Mouse (Mus musculus): Measurements from ENCODE around the gene Reep1.

Reep1 gene

GRCm38 (mm10) chr6:71737202-71737601 lies 29.8 kb downstream of the Reep1 start:
- DNase-seq (ENCODE audit: low read depth, low spot score): no peak

DNA sequence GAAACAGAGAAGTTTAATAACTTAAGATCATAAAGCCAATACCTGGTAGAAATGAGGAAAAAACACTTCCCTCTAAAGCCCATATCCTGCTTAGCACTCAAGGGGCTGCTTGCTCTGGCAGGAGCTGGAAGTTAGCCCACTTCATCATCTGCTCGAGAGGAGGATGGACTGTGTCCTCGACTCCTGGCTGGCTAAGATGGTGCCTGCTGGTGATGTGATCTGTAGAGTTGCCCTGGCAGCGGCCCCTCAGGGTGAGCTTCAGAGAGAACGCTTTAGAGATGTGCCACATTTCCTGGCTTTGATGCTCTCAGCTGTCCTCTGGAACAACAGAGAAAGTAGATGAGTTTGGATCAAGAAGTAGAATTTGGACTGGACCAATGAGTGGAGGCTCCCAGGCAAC lies 31.2 kb downstream of the Reep1 start:
- DNase-seq (ENCODE audit: low read depth, low spot score): no peak

- DNase-seq (ENCODE audit: low read depth, low spot score): peak; percentile 25
Measured at GRCm38 (mm10) chr6:71740921-71741320, 33.6 kb downstream of the Reep1 start.

DNA sequence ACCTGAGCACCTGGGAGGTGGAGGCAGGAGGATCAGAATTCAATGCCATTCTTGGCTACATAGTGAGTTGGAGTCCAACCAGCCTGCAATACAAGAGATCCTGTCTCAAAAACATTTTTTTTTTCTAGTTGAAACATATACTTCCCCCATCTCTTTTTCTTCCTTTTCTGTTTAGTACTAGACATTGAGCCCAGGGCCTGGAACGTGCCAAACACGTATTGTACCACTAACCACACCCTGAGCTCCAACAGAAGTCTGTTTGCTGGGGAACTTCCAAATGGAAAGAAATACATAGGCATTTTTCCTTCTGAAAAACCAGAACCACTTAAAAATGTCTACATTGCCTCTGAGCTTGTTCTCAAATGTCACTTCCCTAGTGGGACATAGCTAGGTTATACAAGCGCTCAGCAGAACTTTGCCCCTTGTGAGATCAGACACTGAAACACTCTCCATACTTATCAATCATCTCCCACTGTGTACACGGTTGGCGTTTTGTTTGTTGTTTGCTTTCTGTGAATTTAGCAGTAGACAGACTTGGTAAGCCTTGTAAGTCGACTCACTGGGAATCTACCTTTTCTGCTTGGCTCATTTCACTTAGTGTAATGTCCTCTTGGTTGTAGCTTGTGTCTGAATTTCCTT lies 34.8 kb downstream of the Reep1 start:
- no peak for DNase-seq (ENCODE audit: low read depth, low spot score)

DNA sequence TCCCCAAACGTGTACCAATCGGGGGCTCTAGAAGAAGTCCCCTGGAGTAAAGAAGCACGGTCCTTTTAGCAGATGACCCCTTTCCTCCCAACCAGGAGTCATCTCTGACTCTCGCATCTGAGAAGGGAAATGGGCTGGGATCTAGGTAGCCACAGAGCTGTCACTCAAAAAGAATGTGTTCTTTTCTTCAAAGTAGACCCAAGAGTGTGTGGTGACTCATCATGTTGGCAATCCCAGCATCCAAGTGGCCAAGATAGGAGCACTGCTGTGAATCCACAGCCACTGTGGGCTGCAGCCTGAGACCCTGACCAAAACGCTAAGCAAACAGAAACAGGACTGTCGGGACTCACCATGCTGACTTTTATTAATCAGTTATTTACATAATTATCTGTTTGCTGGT lies 37.6 kb downstream of the Reep1 start:
- DNase-seq (ENCODE audit: low read depth, low spot score): no peak

- DNase-seq (ENCODE audit: low read depth, low spot score): no peak
Measured at GRCm38 (mm10) chr6:71745482-71746234, 38.3 kb downstream of the Reep1 start.

DNA sequence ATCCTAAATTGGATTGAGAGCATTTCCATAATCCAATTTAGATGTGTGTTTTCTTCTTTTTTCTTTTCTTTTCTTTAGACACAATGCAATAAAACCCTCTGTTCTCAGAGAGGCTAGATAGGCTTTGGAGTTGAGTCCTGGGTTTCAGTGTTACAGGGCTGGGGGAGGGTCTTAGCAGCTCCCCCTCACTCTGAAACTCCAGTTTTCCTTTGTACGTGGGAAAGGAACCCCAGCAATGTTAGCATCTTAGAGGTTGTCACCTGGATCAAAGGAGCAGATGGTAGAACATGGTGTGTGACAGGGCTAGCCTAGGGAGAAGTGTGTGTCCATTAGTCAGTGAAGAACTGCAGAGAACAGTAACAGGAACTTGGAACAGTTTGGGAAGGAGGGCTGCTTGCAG lies 38.9 kb downstream of the Reep1 start:
- no peak for DNase-seq (ENCODE audit: low read depth, low spot score)

DNA sequence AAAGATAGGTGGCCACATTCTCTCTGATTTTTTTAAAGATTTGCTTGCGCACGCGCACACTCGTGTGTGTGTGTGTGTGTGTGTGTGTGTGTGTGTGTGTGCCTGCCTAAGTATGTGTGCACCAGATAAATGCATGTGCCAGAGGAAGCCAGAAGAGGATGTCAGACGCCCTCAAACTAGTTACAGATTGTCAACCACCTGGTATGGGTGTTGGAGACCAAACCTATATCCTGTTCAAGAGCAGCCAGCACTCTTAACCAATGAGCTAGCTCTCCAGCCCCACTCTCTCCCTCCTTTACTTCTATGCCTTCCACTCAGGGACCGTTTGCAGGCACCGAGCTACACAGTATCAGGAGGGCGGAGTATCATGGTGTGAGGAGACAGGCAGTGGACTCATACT lies 39.5 kb downstream of the Reep1 start:
- no peak for DNase-seq (ENCODE audit: low read depth, low spot score)

GRCm38 (mm10) chr6:71751602-71752001 lies 44.2 kb downstream of the Reep1 start:
- DNase-seq (ENCODE audit: low read depth, low spot score): no peak

- peak; percentile 18 for DNase-seq (ENCODE audit: low read depth, low spot score)
Measured at GRCm38 (mm10) chr6:71752791-71753464, 45.6 kb downstream of the Reep1 start.

DNA sequence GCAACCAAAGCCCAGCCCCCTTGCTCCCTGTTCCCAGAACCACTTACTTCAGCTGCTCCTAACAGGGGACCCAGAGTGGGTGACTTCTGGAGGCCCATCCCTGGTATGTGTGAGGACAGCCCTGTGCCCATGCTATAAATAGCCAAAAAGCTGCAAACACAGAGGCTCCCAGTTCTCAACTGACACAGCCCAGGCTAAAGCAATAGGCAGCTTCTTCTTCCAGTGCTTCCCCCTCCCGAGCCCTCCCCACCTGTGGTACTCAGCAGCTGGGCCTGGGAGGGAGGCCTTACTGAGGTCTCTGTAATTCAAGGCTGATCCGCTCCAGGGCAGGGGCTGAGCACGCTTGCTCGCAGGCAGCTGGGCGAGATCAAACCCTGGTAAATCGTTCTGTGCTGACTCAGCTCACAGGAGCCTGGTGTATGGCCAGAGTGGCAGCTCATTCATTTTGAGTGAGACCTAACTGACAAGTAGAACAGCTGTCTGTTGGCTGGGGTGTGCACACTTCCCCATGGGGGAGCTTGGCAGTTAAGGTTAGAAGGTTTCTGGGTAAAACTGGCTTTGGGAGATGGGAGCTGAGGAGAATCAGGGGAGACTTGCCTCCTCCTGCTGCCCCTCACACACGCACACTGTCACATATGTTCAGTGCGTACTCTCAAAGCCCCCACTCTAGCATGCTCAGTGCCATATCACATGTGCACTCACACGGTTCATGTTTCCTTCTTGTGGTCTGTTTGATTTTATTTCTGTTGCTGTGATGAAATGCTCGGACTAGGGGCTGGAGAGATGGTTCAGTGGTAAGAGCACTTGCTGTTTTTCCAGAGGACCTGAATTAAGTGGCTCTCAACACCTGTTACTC lies 49.9 kb downstream of the Reep1 start:
- DNase-seq (ENCODE audit: low read depth, low spot score): no peak

DNA sequence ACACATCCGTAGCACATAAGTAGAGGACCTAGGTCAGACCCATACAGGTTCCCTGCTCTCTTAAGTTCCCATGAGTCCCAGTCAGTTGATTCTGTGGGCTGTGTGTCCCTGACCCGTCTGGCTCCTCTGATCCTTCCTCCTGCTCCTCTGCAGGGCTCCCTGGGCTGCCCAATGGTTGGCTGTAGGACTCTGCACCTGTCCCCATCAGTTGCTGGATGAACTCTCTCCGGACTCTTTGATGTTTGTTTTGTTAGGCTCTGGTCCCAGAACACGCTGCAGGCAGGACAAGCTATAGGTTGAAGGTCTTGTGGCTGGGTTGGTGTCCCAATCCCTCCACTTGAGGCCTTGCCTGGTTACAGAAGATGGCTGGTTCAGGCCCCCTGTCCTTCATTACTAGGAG lies 51.4 kb downstream of the Reep1 start:
- DNase-seq (ENCODE audit: low read depth, low spot score): no peak

DNA sequence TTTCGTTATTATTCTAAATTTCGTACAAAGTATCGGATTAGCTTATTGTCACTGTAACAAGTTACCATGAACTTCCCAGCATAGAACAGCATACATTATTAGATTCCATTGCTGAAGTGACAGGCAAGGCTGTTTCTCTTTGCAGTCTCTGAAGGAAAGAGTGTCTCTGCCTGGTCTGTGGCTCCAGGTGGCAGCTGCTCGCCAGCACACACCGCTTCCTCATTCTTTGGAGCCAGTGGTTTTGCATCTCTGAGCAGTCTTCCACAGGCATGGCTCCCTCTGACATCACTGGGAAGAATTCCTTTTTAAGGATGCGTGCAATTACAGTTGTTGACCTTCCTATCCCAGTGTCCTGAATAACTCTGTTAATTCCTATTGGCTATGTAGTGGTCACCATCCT lies 52.7 kb downstream of the Reep1 start:
- DNase-seq (ENCODE audit: low read depth, low spot score): no peak

- no peak for DNase-seq (ENCODE audit: low read depth, low spot score)
Measured at GRCm38 (mm10) chr6:71767761-71768160, 60.4 kb downstream of the Reep1 start.

DNA sequence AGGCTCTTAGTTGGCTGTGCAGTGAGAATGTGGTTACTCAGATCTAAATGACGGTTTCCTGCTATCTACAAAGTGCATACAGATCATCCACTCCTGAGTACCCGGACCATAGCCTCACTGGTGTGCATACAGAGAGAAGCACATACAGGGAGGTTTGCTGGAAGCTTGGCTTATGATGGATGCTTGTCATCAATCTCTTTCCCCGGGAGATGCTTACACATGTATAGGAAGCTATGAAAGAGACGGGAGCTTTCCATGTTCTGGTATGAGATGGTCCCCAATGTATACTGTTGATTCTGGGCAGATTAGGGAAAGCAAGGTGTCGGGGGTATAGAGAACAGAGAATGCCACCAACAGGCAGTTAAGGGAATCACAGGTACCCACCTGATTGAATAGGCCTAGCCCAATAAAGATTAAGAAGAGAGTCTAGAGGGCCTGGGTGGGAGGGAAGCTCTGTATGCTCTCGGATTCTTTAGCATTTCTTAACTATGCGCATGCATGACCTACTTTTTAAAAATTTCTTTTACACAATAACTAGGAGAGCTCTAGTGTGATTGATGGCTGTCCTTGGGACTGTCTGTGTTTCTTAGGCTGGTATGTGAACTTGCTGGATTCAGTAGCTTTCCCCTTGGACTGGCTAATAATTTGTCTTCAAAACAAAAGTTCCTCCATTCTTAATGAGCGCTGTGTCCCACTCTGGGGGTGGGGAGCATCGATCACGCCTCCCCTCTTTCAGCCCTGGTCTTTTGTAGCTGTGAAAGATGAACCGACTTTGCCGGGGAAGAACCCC lies 62.7 kb downstream of the Reep1 start:
- peak; percentile 73 for DNase-seq (ENCODE audit: low read depth, low spot score)

DNA sequence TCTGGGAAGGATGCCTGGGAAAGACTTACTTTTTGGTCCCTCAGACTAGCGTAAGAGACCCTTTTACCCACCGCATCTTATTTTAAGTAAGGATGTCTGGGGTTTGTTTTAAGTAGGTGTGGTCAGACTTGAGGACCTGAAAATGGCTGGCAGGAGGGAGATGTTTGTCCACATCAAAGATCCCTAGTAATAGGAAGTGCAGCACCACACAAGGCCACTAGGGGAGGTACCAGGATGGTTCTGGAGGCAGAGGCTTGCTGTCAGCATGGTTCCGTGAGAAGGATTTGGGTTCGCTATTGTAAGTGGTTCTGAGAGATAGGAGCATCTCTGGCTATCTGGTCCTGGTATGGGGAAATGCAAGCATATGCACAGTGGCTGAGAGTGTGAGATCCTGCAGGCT lies 63.5 kb downstream of the Reep1 start:
- DNase-seq (ENCODE audit: low read depth, low spot score): peak; percentile 79

DNA sequence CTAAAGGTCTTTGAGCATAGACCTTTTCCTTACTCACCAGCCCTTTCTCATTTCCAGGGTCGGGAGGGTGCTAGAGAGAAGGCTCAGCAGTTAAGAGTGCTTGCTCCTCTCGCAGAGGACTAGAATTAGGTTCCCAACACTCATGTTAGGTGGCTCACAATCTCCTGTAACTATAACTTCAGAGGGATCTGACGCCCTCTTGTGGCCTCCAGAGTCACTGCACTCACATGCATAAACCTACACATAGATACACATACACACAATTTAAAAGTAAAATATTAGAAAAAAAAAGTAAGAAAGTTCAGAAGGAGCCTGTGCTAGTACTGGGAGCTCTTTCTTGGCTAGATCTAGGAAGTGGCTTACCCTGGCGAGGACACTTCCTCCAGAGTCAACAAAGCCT lies 63.9 kb downstream of the Reep1 start:
- peak; percentile 62 for DNase-seq (ENCODE audit: low read depth, low spot score)

- no peak for DNase-seq (ENCODE audit: low read depth, low spot score)
Measured at GRCm38 (mm10) chr6:71772156-71772555, 64.8 kb downstream of the Reep1 start.

GRCm38 (mm10) chr6:71772636-71773208 lies 65.4 kb downstream of the Reep1 start:
- no peak for DNase-seq (ENCODE audit: low read depth, low spot score)

- no peak for DNase-seq (ENCODE audit: low read depth, low spot score)
Measured at GRCm38 (mm10) chr6:71778016-71778415, 70.7 kb downstream of the Reep1 start.

GRCm38 (mm10) chr6:71779831-71780230 lies 72.5 kb downstream of the Reep1 start:
- DNase-seq (ENCODE audit: low read depth, low spot score): peak; percentile 57
